Mouse (Mus musculus): ENCODE results near the gene Olfr658. TPM values are rescaled to one million over a fixed set of nuclear protein-coding genes. Genes with fewer than 3 reads are reported as not detected.

The Olfr658 gene
- not detected in 2 replicates for polyA plus RNA-seq (2012; ENCODE audit: insufficient read depth, insufficient read length, missing spikeins)

- no peak within 1 kb of the TSS for H3K4me3 ChIP-seq (ENCODE audit: insufficient read depth, low read depth, low read length)
- no peaks in the 10 kb centered on the region for H3K4me1 ChIP-seq (ENCODE audit: control insufficient read depth, insufficient read depth, insufficient read length, low read length)
- H3K27ac ChIP-seq (replicated peaks; ENCODE audit: low read depth, low read length): no peak within 1 kb of the TSS
Observed at GRCm38 (mm10) chr7:104646841-104647482, at the start of gene Olfr658. Olfr658 (minus strand) TSS chr7:104647305.

GRCm38 (mm10) chr7:104686201-104686600 is 39.1 kb upstream of the Olfr658 start, which contains the start of gene Olfr661:
Olfr661 (plus strand) TSS chr7:104686501.
- no peaks in the 10 kb centered on the region for H3K4me1 ChIP-seq (ENCODE audit: control insufficient read depth, insufficient read depth, insufficient read length, low read length)
- no peak within 1 kb of the TSS for H3K27ac ChIP-seq (replicated peaks; ENCODE audit: low read depth, low read length)
- no peak within 1 kb of the TSS for H3K4me3 ChIP-seq (ENCODE audit: insufficient read depth, low read depth, low read length)

- Histone ChIP-seq H3K4me1 (ENCODE audit: control insufficient read depth, insufficient read depth, insufficient read length, low read length) (no peaks in the 10 kb centered on the region), H3K27ac (replicated peaks; ENCODE audit: low read depth, low read length) (no peak within 1 kb of the TSS), H3K4me3 (ENCODE audit: insufficient read depth, low read depth, low read length) (no peak within 1 kb of the TSS)
Observed at GRCm38 (mm10) chr7:104666453-104666852, 19.3 kb upstream of the Olfr658 start, which contains the start of gene Olfr659. Olfr659 (plus strand) TSS chr7:104666753.

- no peaks in the 10 kb centered on the region for H3K4me1 ChIP-seq (ENCODE audit: control insufficient read depth, insufficient read depth, insufficient read length, low read length)
- no peak within 1 kb of the TSS for H3K27ac ChIP-seq (replicated peaks; ENCODE audit: low read depth, low read length)
- H3K4me3 ChIP-seq (ENCODE audit: insufficient read depth, low read depth, low read length): no peak within 1 kb of the TSS
Observed at GRCm38 (mm10) chr7:104624494-104624893, 22.6 kb downstream of the Olfr658 start, which contains the start of gene Olfr657. Olfr657 (plus strand) TSS chr7:104624794.

GRCm38 (mm10) chr7:104613655-104614054 is 33.5 kb downstream of the Olfr658 start, which contains the start of gene Olfr656:
Olfr656 (plus strand) TSS chr7:104613955.
- H3K4me3 ChIP-seq (ENCODE audit: insufficient read depth, low read depth, low read length): no peak within 1 kb of the TSS
- H3K4me1 ChIP-seq (ENCODE audit: control insufficient read depth, insufficient read depth, insufficient read length, low read length): no peaks in the 10 kb centered on the region
- no peak within 1 kb of the TSS for H3K27ac ChIP-seq (replicated peaks; ENCODE audit: low read depth, low read length)

GRCm38 (mm10) chr7:104604727-104605126 is 42.4 kb downstream of the Olfr658 start:
- Histone ChIP-seq H3K27ac (replicated peaks; ENCODE audit: low read depth, low read length) (no peak overlapping the region), H3K4me1 (ENCODE audit: control insufficient read depth, insufficient read depth, insufficient read length, low read length) (no peaks in the 10 kb centered on the region), H3K4me3 (ENCODE audit: insufficient read depth, low read depth, low read length) (no peak overlapping the region)

- H3K4me3 ChIP-seq (ENCODE audit: insufficient read depth, low read depth, low read length): no peak overlapping the region
- H3K27ac ChIP-seq (replicated peaks; ENCODE audit: low read depth, low read length): no peak overlapping the region
- no peaks in the 10 kb centered on the region for H3K4me1 ChIP-seq (ENCODE audit: control insufficient read depth, insufficient read depth, insufficient read length, low read length)
Observed at GRCm38 (mm10) chr7:104603173-104603572, 43.9 kb downstream of the Olfr658 start.

- H3K27ac ChIP-seq (replicated peaks; ENCODE audit: low read depth, low read length): no peak within 1 kb of the TSS
Observed at GRCm38 (mm10) chr7:104601679-104602078, 45.4 kb downstream of the Olfr658 start, which contains the start of gene Olfr655. Olfr655 (minus strand) TSS chr7:104601779.

More at GRCm38 (mm10) chr7:104601679-104602078, 45.4 kb downstream of the Olfr658 start, which contains the start of gene Olfr655:
- H3K4me1 ChIP-seq (ENCODE audit: control insufficient read depth, insufficient read depth, insufficient read length, low read length): no peaks in the 10 kb centered on the region
- no peak within 1 kb of the TSS for H3K4me3 ChIP-seq (ENCODE audit: insufficient read depth, low read depth, low read length)

Other genes with a start within 250 kb of the Olfr658 start
- gene Trim30c, start 246.5 kb downstream of the Olfr658 start, polyA plus RNA-seq (2012; ENCODE audit: insufficient read depth, insufficient read length, missing spikeins): 0.92 TPM in 1 of 2 replicates, not detected in the other
- gene Trim30a, start 182.1 kb downstream of the Olfr658 start, polyA plus RNA-seq (2012; ENCODE audit: insufficient read depth, insufficient read length, missing spikeins): 4.0 and 5.3 TPM in 2 replicates
- 1.5 and 1.9 TPM in 2 replicates for gene Trim30d, start 139.5 kb downstream of the Olfr658 start, polyA plus RNA-seq (2012; ENCODE audit: insufficient read depth, insufficient read length, missing spikeins)
- gene Olfr651, start 97.2 kb downstream of the Olfr658 start, polyA plus RNA-seq (2012; ENCODE audit: insufficient read depth, insufficient read length, missing spikeins): not detected in 2 replicates
- not detected in 2 replicates for gene Olfr652, start 86.4 kb downstream of the Olfr658 start, polyA plus RNA-seq (2012; ENCODE audit: insufficient read depth, insufficient read length, missing spikeins)
- gene Olfr653, start 70.0 kb downstream of the Olfr658 start, polyA plus RNA-seq (2012; ENCODE audit: insufficient read depth, insufficient read length, missing spikeins): not detected in 2 replicates
- not detected in 2 replicates for gene Olfr654, start 60.3 kb downstream of the Olfr658 start, polyA plus RNA-seq (2012; ENCODE audit: insufficient read depth, insufficient read length, missing spikeins)
- gene Olfr655, start 45.5 kb downstream of the Olfr658 start, polyA plus RNA-seq (2012; ENCODE audit: insufficient read depth, insufficient read length, missing spikeins): not detected in 2 replicates
- gene Olfr656, start 33.4 kb downstream of the Olfr658 start, polyA plus RNA-seq (2012; ENCODE audit: insufficient read depth, insufficient read length, missing spikeins): not detected in 2 replicates
- not detected in 2 replicates for gene Olfr657, start 22.5 kb downstream of the Olfr658 start, polyA plus RNA-seq (2012; ENCODE audit: insufficient read depth, insufficient read length, missing spikeins)
- gene Olfr659, start 19.4 kb upstream of the Olfr658 start, polyA plus RNA-seq (2012; ENCODE audit: insufficient read depth, insufficient read length, missing spikeins): not detected in 2 replicates
- gene Olfr661, start 39.2 kb upstream of the Olfr658 start, polyA plus RNA-seq (2012; ENCODE audit: insufficient read depth, insufficient read length, missing spikeins): not detected in 2 replicates
- not detected in 2 replicates for gene Usp17le, start 130.2 kb upstream of the Olfr658 start, polyA plus RNA-seq (2012; ENCODE audit: insufficient read depth, insufficient read length, missing spikeins)
- gene Usp17lb, start 195.3 kb upstream of the Olfr658 start, polyA plus RNA-seq (2012; ENCODE audit: insufficient read depth, insufficient read length, missing spikeins): not detected in 2 replicates
- not detected in 2 replicates for gene Usp17la, start 209.7 kb upstream of the Olfr658 start, polyA plus RNA-seq (2012; ENCODE audit: insufficient read depth, insufficient read length, missing spikeins)
- gene Olfr665, start 230.7 kb upstream of the Olfr658 start, polyA plus RNA-seq (2012; ENCODE audit: insufficient read depth, insufficient read length, missing spikeins): not detected in 2 replicates
- gene Olfr666, start 248.6 kb upstream of the Olfr658 start, polyA plus RNA-seq (2012; ENCODE audit: insufficient read depth, insufficient read length, missing spikeins): not detected in 2 replicates

Measured in brown adipose tissue, adult 24 weeks (tissue).